Mouse (Mus musculus) layer of hippocampus, postnatal 25 days (tissue): Measurements from ENCODE around the gene Mrpl28. TPM values are rescaled to one million over a fixed set of nuclear protein-coding genes. Genes with fewer than 3 reads are reported as not detected.

Experiments
- DNase-seq, 2 experiments: peaks; one replicate each; pipeline ENCODE4 v3.0.0; 2022; ENCODE audit warnings: mixed read lengths in 2 of 2, low spot score in 1 of 2; ENCODE audit errors: extremely low spot score in 1 of 2
- total RNA-seq, 2 experiments: library from RNA; stranded (reverse); gene quantifications; 2 replicates each; pipeline ENCODE4 v1.2.3; 2021

The Mrpl28 gene
- total RNA-seq, 2 experiments from 2014 or later, result 63.4 to 68.9 TPM

GRCm38 (mm10) chr17:26115205-26115898 lies 7.9 kb upstream of the Mrpl28 start:
- no peak for DNase-seq

GRCm38 (mm10) chr17:26115956-26116487 lies 7.3 kb upstream of the Mrpl28 start:
- DNase-seq, result no peak

GRCm38 (mm10) chr17:26116503-26117258 lies 6.6 kb upstream of the Mrpl28 start:
- DNase-seq, result no peak

GRCm38 (mm10) chr17:26119766-26120710 lies 3.3 kb upstream of the Mrpl28 start:
- DNase-seq, result peak in 1 of 2 experiments; percentile 62

- DNase-seq, result no peak
Measured at GRCm38 (mm10) chr17:26122431-26123140, 714 bp upstream of the Mrpl28 start.

GRCm38 (mm10) chr17:26124560-26124959 lies 1.3 kb downstream of the Mrpl28 start:
- DNase-seq, result no peak

GRCm38 (mm10) chr17:26125226-26125625 lies 1.9 kb downstream of the Mrpl28 start:
- DNase-seq, result no peak

- no peak for DNase-seq
Measured at GRCm38 (mm10) chr17:26131062-26131732, 7.9 kb downstream of the Mrpl28 start.

GRCm38 (mm10) chr17:26131856-26132853 lies 8.9 kb downstream of the Mrpl28 start:
- no peak for DNase-seq

- no peak for DNase-seq
Measured at GRCm38 (mm10) chr17:26137106-26137750, 13.9 kb downstream of the Mrpl28 start.

GRCm38 (mm10) chr17:26137751-26138130 lies 14.4 kb downstream of the Mrpl28 start:
- no peak for DNase-seq

- peak; percentile 75 to 88 for DNase-seq
Measured at GRCm38 (mm10) chr17:26138239-26138836, 15.0 kb downstream of the Mrpl28 start, which contains the start of gene Axin1. TSS of gene Axin1 (plus strand) at chr17:26138688.

- peak in 1 of 2 experiments; percentile 36 for DNase-seq
Measured at GRCm38 (mm10) chr17:26138901-26139381, 15.6 kb downstream of the Mrpl28 start.

GRCm38 (mm10) chr17:26142796-26143195 lies 19.5 kb downstream of the Mrpl28 start:
- no peak for DNase-seq

- DNase-seq, result no peak
Measured at GRCm38 (mm10) chr17:26143386-26143785, 20.1 kb downstream of the Mrpl28 start.

GRCm38 (mm10) chr17:26149056-26149455 lies 25.8 kb downstream of the Mrpl28 start:
- no peak for DNase-seq
